Mouse (Mus musculus): ENCODE data around the gene Cfap46. TPM values are rescaled to one million over a fixed set of nuclear protein-coding genes. Genes with fewer than 3 reads are reported as not detected.

Gene Cfap46
- polyA plus RNA-seq, 1 experiment from 2014 or later: 0.20 TPM

Other genes with a start within 250 kb of the Cfap46 start
- 0.16 and 0.48 TPM in 2 replicates for gene Nkx6-2, start 101.0 kb downstream of the Cfap46 start, polyA plus RNA-seq (2015; fragmentation: Nextera tagmentation; extraction: Ambion mirVana)
- 0.81 TPM in 1 of 2 replicates, not detected in the other for gene Adgra1, start 150.4 kb upstream of the Cfap46 start, polyA plus RNA-seq (2015; fragmentation: Nextera tagmentation; extraction: Ambion mirVana)
- 0.11 and 0.68 TPM in 2 replicates for gene Kndc1, start 210.9 kb upstream of the Cfap46 start, polyA plus RNA-seq (2015; fragmentation: Nextera tagmentation; extraction: Ambion mirVana)

All from heart, embryonic 15.5 days (tissue).